Mouse (Mus musculus) intestine, embryonic 14.5 days (tissue): Measurements from ENCODE around the gene Spaca1. TPM values are rescaled to one million over a fixed set of nuclear protein-coding genes. Genes with fewer than 3 reads are reported as not detected.

Experiments
- ATAC-seq: fragments of 200-750 bp; cut with Nextera tagmentation; replicated peaks from 2 replicates; pipeline ENCODE4 v1.8.0; 2017; ENCODE audit warnings: low read depth, moderate number of reproducible peaks, moderate TSS enrichment, moderate library complexity; ENCODE audit not compliant: low FRiP score, low TSS enrichment
- DNase-seq: peaks from one replicate; pipeline ENCODE4 v3.0.0-alpha.2; 2018; ENCODE audit warnings: low spot score
- H3K27ac ChIP-seq: fragments of 300-500 bp; sonication (generic); 2 replicates; pipeline ENCODE4 v1.5.1; 2014; ENCODE audit warnings: low read depth, mild to moderate bottlenecking, control low read depth
- H3K27me3 ChIP-seq: fragments of 300-500 bp; sonication (generic); replicated peaks from 2 replicates; pipeline ENCODE4 v1.6.1; 2014; ENCODE audit warnings: low read length, control low read depth; ENCODE audit not compliant: control insufficient read depth, insufficient read depth
- H3K36me3 ChIP-seq: fragments of 300-500 bp; sonication (generic); 2 replicates; pipeline ENCODE4 v1.6.1; 2014; ENCODE audit warnings: low read length, control low read depth; ENCODE audit not compliant: control insufficient read depth, insufficient read depth
- H3K4me1 ChIP-seq: fragments of 300-500 bp; sonication (generic); replicated peaks from 2 replicates; pipeline ENCODE4 v1.6.1; 2014; ENCODE audit warnings: low read length, control low read depth, mixed read lengths; ENCODE audit not compliant: control insufficient read depth, insufficient read depth
- H3K4me2 ChIP-seq: fragments of 300-500 bp; sonication (generic); 2 replicates; pipeline ENCODE4 v1.6.1; 2014; ENCODE audit warnings: low read length
- H3K4me3 ChIP-seq: fragments of 300-500 bp; sonication (generic); 2 replicates; pipeline ENCODE4 v1.5.1; 2014; ENCODE audit warnings: low read depth, low read length, control low read depth, mixed read lengths
- H3K9ac ChIP-seq: fragments of 300-500 bp; sonication (generic); 2 replicates; pipeline ENCODE4 v1.6.1; 2014; ENCODE audit warnings: mild to moderate bottlenecking, low read length
- H3K9me3 ChIP-seq: fragments of 300-500 bp; sonication (generic); 2 replicates; pipeline ENCODE4 v1.6.1; 2016; ENCODE audit warnings: low read length, control low read depth; ENCODE audit not compliant: control insufficient read depth
- WGBS: fragments of 180-500 bp; shearing (Covaris S2); extraction: QIAGEN DNeasy Blood & Tissue Kit; methylation state at CpG from one replicate; pipeline ENCODE4 v1.1.7; 2014; 5-methylcytosine and 5-hydroxymethylcytosine counted together
- polyA plus RNA-seq: library from polyadenylated mRNA; unstranded; fragments of >200 nt; fragmentation: Nextera tagmentation; extraction: Ambion mirVana; gene quantifications from 2 replicates; pipeline ENCODE4 v1.2.1, GENCODE M21; 2014

Gene Spaca1
- polyA plus RNA-seq, 1 experiment from 2014 or later = 0.95 TPM

DNA sequence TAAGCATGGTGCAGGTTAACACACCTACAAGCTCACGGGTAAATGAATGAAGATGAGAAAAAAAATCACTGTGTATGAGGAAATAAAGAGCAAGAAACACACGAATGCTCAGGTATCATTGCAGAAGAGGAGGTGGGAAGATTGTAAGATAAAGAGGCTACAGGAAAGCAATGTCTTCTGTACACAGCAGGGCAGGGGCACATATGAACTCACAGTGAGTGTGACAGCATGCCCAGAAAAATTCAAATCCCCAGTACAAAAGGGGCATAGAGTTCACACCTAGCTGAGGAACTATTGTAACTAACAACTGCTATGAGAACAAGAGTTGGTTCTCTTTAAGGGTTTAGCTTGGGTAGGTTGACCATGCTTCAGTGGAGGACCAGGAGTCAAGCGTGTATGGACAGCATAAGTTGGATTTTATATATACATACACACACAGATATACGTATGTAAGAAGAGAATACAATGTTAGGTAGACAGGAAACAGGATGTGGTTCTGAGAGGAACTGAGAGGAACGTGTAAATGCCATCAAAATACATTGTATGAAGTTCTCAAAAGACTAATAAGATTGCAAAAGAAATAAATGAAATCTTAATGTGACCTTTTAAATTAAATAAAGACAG is 61.4 kb downstream of the Spaca1 start:
- Histone ChIP-seq H3K27ac (no peak overlapping the region), H3K4me2 (no peak overlapping the region), H3K4me1 (no peaks in the 10 kb centered on the region), H3K27me3 (no peaks in the 10 kb centered on the region), H3K9me3 (no peaks in the 10 kb centered on the region), H3K36me3 (no peaks in the 10 kb centered on the region), H3K4me3 (no peak overlapping the region), H3K9ac (no peak overlapping the region)
- no peak for ATAC-seq
- 74% methylated on average over 5 of the region's 5 CpGs for WGBS
- DNase-seq = no peak

Other genes starting within 250 kb of the Spaca1 start
- 7.8 and 9.8 TPM in 2 replicates for gene Cnr1, start 125.6 kb downstream of the Spaca1 start, polyA plus RNA-seq